Mouse (Mus musculus) brain, embryonic 14.5 days (tissue): ENCODE data around the gene Gabarapl2.

Experiments
- CTCF ChIP-seq: fragments of 200-500 bp; IDR thresholded peaks from 2 replicates; pipeline ENCODE4 v1.5.1; 2012; ENCODE audit warnings: inconsistent platforms, mild to moderate bottlenecking, moderate library complexity, borderline replicate concordance; ENCODE audit not compliant: insufficient read depth, insufficient read length; ENCODE audit errors: extremely low read depth
- POLR2A ChIP-seq: fragments of 200-500 bp; IDR thresholded peaks from 2 replicates; pipeline ENCODE4 v1.6.1; 2012; ENCODE audit warnings: mild to moderate bottlenecking, inconsistent platforms, borderline replicate concordance; ENCODE audit not compliant: poor library complexity, insufficient read depth, insufficient read length, severe bottlenecking; ENCODE audit errors: extremely low read depth

GRCm38 (mm10) chr8:111978147-111978546 lies 37.6 kb downstream of the Gabarapl2 start:
- TF ChIP-seq CTCF = no peak
- no peak for TF ChIP-seq POLR2A
